Mouse (Mus musculus) E14TG2a.4 (cell line): ENCODE measurements at regions not wholly inside any gene's neighbourhood (a gene's known extent, or its start where the extent isn't known, plus 50 kb on each side); places are given as distances from the start of the nearest gene placed in this dataset.

ENCODE experiments used
- H3K27me3 ChIP-seq: 2 replicates; pipeline ENCODE4 v1.6.1; 2014; ENCODE audit warnings: low read length, control low read depth; ENCODE audit not compliant: insufficient read depth
- H3K36me3 ChIP-seq: 2 replicates; pipeline ENCODE4 v1.6.1; 2014; ENCODE audit warnings: low read length, control low read depth; ENCODE audit not compliant: insufficient read depth
- H3K4me1 ChIP-seq: replicated peaks from 2 replicates; pipeline ENCODE4 v1.6.1; 2014; ENCODE audit warnings: low read depth, low read length, control low read depth
- H3K4me3 ChIP-seq: replicated peaks from 2 replicates; pipeline ENCODE4 v1.5.1; 2014; ENCODE audit warnings: mild to moderate bottlenecking, low read length
- H3K9me3 ChIP-seq: 2 replicates; pipeline ENCODE4 v1.6.1; 2014; ENCODE audit warnings: low read length, control low read depth
- CTCF ChIP-seq: conservative IDR thresholded peaks from 2 replicates; pipeline ENCODE4 v1.5.1; 2014; ENCODE audit warnings: low read length
- NANOG ChIP-seq: IDR thresholded peaks from 2 replicates; pipeline ENCODE4 v1.6.1; 2014; ENCODE audit warnings: borderline replicate concordance, low read length, mixed read lengths
- POU5F1 ChIP-seq: IDR thresholded peaks from 2 replicates; pipeline ENCODE4 v1.6.1; 2014; ENCODE audit warnings: low read length, borderline replicate concordance

GRCm38 (mm10) chr6:49701453-49701852, 121.1 kb upstream of the Npy start:
- no peaks in the 10 kb centered on the region for H3K4me1 ChIP-seq
- no peaks in the 10 kb centered on the region for H3K36me3 ChIP-seq
- no peaks in the 10 kb centered on the region for H3K27me3 ChIP-seq
- peaks cover 4% of the 10 kb centered on the region; the same call in 1 of the 2 replicates for H3K9me3 ChIP-seq
- TF ChIP-seq NANOG (no peak), POU5F1 (no peak), CTCF (no peak)
- H3K4me3 ChIP-seq: no peak overlapping the region

- H3K9me3 ChIP-seq: no peaks in the 10 kb centered on the region
- no peaks in the 10 kb centered on the region for H3K27me3 ChIP-seq
- no peak overlapping the region for H3K4me3 ChIP-seq
- peaks cover 5% of the 10 kb centered on the region; the same call in 1 of the 2 replicates for H3K4me1 ChIP-seq
- no peaks in the 10 kb centered on the region for H3K36me3 ChIP-seq
- TF ChIP-seq CTCF: no peak
- TF ChIP-seq POU5F1: no peak
- no peak for TF ChIP-seq NANOG
Measured at GRCm38 (mm10) chr6:49712980-49713379, 109.5 kb upstream of the Npy start.

- no peaks in the 10 kb centered on the region for H3K4me1 ChIP-seq
- no peak overlapping the region for H3K4me3 ChIP-seq
- no peaks in the 10 kb centered on the region for H3K27me3 ChIP-seq
- no peaks in the 10 kb centered on the region for H3K36me3 ChIP-seq
- H3K9me3 ChIP-seq: no peaks in the 10 kb centered on the region
- TF ChIP-seq CTCF (no peak), POU5F1 (no peak), NANOG (no peak)
Measured at GRCm38 (mm10) chr6:49716520-49716919, 106.0 kb upstream of the Npy start.

- H3K9me3 ChIP-seq: no peaks in the 10 kb centered on the region
- H3K27me3 ChIP-seq: no peaks in the 10 kb centered on the region
- H3K4me1 ChIP-seq: no peaks in the 10 kb centered on the region
- no peaks in the 10 kb centered on the region for H3K36me3 ChIP-seq
- TF ChIP-seq NANOG (no peak), POU5F1 (no peak), CTCF (no peak)
- no peak overlapping the region for H3K4me3 ChIP-seq
Measured at GRCm38 (mm10) chr6:49716945-49717344, 105.6 kb upstream of the Npy start.

GRCm38 (mm10) chr6:49733191-49733590, 89.3 kb upstream of the Npy start:
- Histone ChIP-seq H3K27me3 (no peaks in the 10 kb centered on the region; the same call in 1 of the 2 replicates), H3K9me3 (no peaks in the 10 kb centered on the region), H3K4me3 (no peak overlapping the region), H3K36me3 (no peaks in the 10 kb centered on the region), H3K4me1 (no peaks in the 10 kb centered on the region)
- TF ChIP-seq POU5F1 (no peak), NANOG (no peak), CTCF (no peak)

GRCm38 (mm10) chr6:49743157-49743556, 79.4 kb upstream of the Npy start:
- no peaks in the 10 kb centered on the region for H3K4me1 ChIP-seq
- no peaks in the 10 kb centered on the region for H3K36me3 ChIP-seq
- no peaks in the 10 kb centered on the region for H3K27me3 ChIP-seq
- no peaks in the 10 kb centered on the region for H3K9me3 ChIP-seq
- no peak overlapping the region for H3K4me3 ChIP-seq
- TF ChIP-seq CTCF (no peak), NANOG (no peak), POU5F1 (no peak)

- TF ChIP-seq POU5F1: no peak
- TF ChIP-seq NANOG: no peak
- TF ChIP-seq CTCF: no peak
- Histone ChIP-seq H3K27me3 (no peaks in the 10 kb centered on the region), H3K36me3 (no peaks in the 10 kb centered on the region), H3K9me3 (no peaks in the 10 kb centered on the region), H3K4me1 (no peaks in the 10 kb centered on the region), H3K4me3 (no peak overlapping the region)
Measured at GRCm38 (mm10) chr6:49745301-49745700, 77.2 kb upstream of the Npy start.

- Histone ChIP-seq H3K9me3 (no peaks in the 10 kb centered on the region), H3K4me1 (no peaks in the 10 kb centered on the region), H3K27me3 (no peaks in the 10 kb centered on the region), H3K4me3 (no peak overlapping the region), H3K36me3 (no peaks in the 10 kb centered on the region)
- no peak for TF ChIP-seq POU5F1
- TF ChIP-seq NANOG: no peak
Measured at GRCm38 (mm10) chr6:49750544-49750943, 72.0 kb upstream of the Npy start.

GRCm38 (mm10) chr6:49759614-49760013, 62.9 kb upstream of the Npy start:
- Histone ChIP-seq H3K9me3 (no peaks in the 10 kb centered on the region), H3K4me1 (no peaks in the 10 kb centered on the region), H3K4me3 (no peak overlapping the region), H3K27me3 (no peaks in the 10 kb centered on the region), H3K36me3 (no peaks in the 10 kb centered on the region)
- no peak for TF ChIP-seq NANOG
- TF ChIP-seq CTCF: no peak
- no peak for TF ChIP-seq POU5F1
